Mouse (Mus musculus): Measurements from ENCODE around the gene Olfr394. TPM values are rescaled to one million over a fixed set of nuclear protein-coding genes. Genes with fewer than 3 reads are reported as not detected.

The Olfr394 gene
- polyA plus RNA-seq (2015; fragmentation: Nextera tagmentation; extraction: Ambion mirVana), result not detected in 2 replicates

GRCm38 (mm10) chr11:73890671-73891070 lies at the start of gene Olfr394:
Gene Olfr394 (minus strand): TSS chr11:73890771.

GRCm38 (mm10) chr11:73936377-73936776 lies 45.8 kb upstream of the Olfr394 start, which contains the start of gene Olfr23:
Gene Olfr23 (plus strand): TSS chr11:73936677.

GRCm38 (mm10) chr11:73909199-73909598 lies 18.6 kb upstream of the Olfr394 start, which contains the start of gene Olfr395:
Gene Olfr395 (minus strand): TSS chr11:73909299.

GRCm38 (mm10) chr11:73851354-73851753 lies 39.2 kb downstream of the Olfr394 start, which contains the start of gene Olfr393:
Gene Olfr393 (minus strand): TSS chr11:73851454.

Other genes starting within 250 kb of the Olfr394 start
- gene Zfp735, start 202.0 kb downstream of the Olfr394 start, polyA plus RNA-seq (2015; fragmentation: Nextera tagmentation; extraction: Ambion mirVana), result not detected in 2 replicates
- not detected in 2 replicates for gene Olfr389, start 110.1 kb downstream of the Olfr394 start, polyA plus RNA-seq (2015; fragmentation: Nextera tagmentation; extraction: Ambion mirVana)
- not detected in 2 replicates for gene Olfr390, start 107.8 kb downstream of the Olfr394 start, polyA plus RNA-seq (2015; fragmentation: Nextera tagmentation; extraction: Ambion mirVana)
- not detected in 2 replicates for gene Olfr391-ps, start 87.7 kb downstream of the Olfr394 start, polyA plus RNA-seq (2015; fragmentation: Nextera tagmentation; extraction: Ambion mirVana)
- gene Olfr392, start 73.7 kb downstream of the Olfr394 start, polyA plus RNA-seq (2015; fragmentation: Nextera tagmentation; extraction: Ambion mirVana), result not detected in 2 replicates
- not detected in 2 replicates for gene Olfr393, start 39.3 kb downstream of the Olfr394 start, polyA plus RNA-seq (2015; fragmentation: Nextera tagmentation; extraction: Ambion mirVana)
- not detected in 2 replicates for gene Olfr395, start 18.5 kb upstream of the Olfr394 start, polyA plus RNA-seq (2015; fragmentation: Nextera tagmentation; extraction: Ambion mirVana)
- gene Olfr23, start 45.9 kb upstream of the Olfr394 start, polyA plus RNA-seq (2015; fragmentation: Nextera tagmentation; extraction: Ambion mirVana), result not detected in 2 replicates
- gene Olfr397, start 70.0 kb upstream of the Olfr394 start, polyA plus RNA-seq (2015; fragmentation: Nextera tagmentation; extraction: Ambion mirVana), result not detected in 2 replicates
- not detected in 2 replicates for gene Olfr398, start 99.6 kb upstream of the Olfr394 start, polyA plus RNA-seq (2015; fragmentation: Nextera tagmentation; extraction: Ambion mirVana)
- gene Olfr139, start 165.8 kb upstream of the Olfr394 start, polyA plus RNA-seq (2015; fragmentation: Nextera tagmentation; extraction: Ambion mirVana), result not detected in 2 replicates
- not detected in 2 replicates for gene Olfr399, start 165.8 kb upstream of the Olfr394 start, polyA plus RNA-seq (2015; fragmentation: Nextera tagmentation; extraction: Ambion mirVana)
- gene Zfp616, start 179.2 kb upstream of the Olfr394 start, polyA plus RNA-seq (2015; fragmentation: Nextera tagmentation; extraction: Ambion mirVana), result not detected in 2 replicates
- not detected in 2 replicates for gene Olfr401, start 222.9 kb upstream of the Olfr394 start, polyA plus RNA-seq (2015; fragmentation: Nextera tagmentation; extraction: Ambion mirVana)

All from neural tube, postnatal 0 days (tissue).